Mouse (Mus musculus): ENCODE results near the gene ccdc198.
A peak's percentile ranks its signal among the peaks of the same experiment; 100 is the strongest.
"Not testable (repeated sequence)": the region's sequence is repeated elsewhere in the genome, so short reads cannot be mapped to it uniquely, and the experiment has no call there.

ccdc198 gene

GRCm38 (mm10) chr14:49245126-49245714, at the start of gene ccdc198:
ccdc198 (minus strand) TSS chr14:49245474.
- no peak for DNase-seq (ENCODE audit: extremely low read depth, insufficient read length, low spot score)

GRCm38 (mm10) chr14:49293802-49294449, 48.7 kb upstream of the ccdc198 start:
- DNase-seq (ENCODE audit: extremely low read depth, insufficient read length, low spot score), result no peak

- no peak for DNase-seq (ENCODE audit: extremely low read depth, insufficient read length, low spot score)
These were observed 44.9 kb upstream of the ccdc198 start for GRCm38 (mm10) chr14:49290029-49290745.

- DNase-seq (ENCODE audit: extremely low read depth, insufficient read length, low spot score), result no peak
These were observed 38.7 kb upstream of the ccdc198 start for GRCm38 (mm10) chr14:49283784-49284655.

GRCm38 (mm10) chr14:49278880-49279279, 33.6 kb upstream of the ccdc198 start:
- no peak for DNase-seq (ENCODE audit: extremely low read depth, insufficient read length, low spot score)

- DNase-seq (ENCODE audit: extremely low read depth, insufficient read length, low spot score), result not testable (repeated sequence)
These were observed 33.2 kb upstream of the ccdc198 start for GRCm38 (mm10) chr14:49278479-49278878.

GRCm38 (mm10) chr14:49277642-49278041, 32.4 kb upstream of the ccdc198 start:
- no peak for DNase-seq (ENCODE audit: extremely low read depth, insufficient read length, low spot score)

- no peak for DNase-seq (ENCODE audit: extremely low read depth, insufficient read length, low spot score)
These were observed 30.1 kb upstream of the ccdc198 start for GRCm38 (mm10) chr14:49275376-49275775.

- no peak for DNase-seq (ENCODE audit: extremely low read depth, insufficient read length, low spot score)
These were observed 20.2 kb upstream of the ccdc198 start for GRCm38 (mm10) chr14:49265286-49266002.

- no peak for DNase-seq (ENCODE audit: extremely low read depth, insufficient read length, low spot score)
These were observed 3.8 kb downstream of the ccdc198 start for GRCm38 (mm10) chr14:49241522-49241921.

GRCm38 (mm10) chr14:49238206-49238605, 7.1 kb downstream of the ccdc198 start:
- no peak for DNase-seq (ENCODE audit: extremely low read depth, insufficient read length, low spot score)

- peak; percentile 13 for DNase-seq (ENCODE audit: extremely low read depth, insufficient read length, low spot score)
These were observed 10.3 kb downstream of the ccdc198 start for GRCm38 (mm10) chr14:49234788-49235515.

GRCm38 (mm10) chr14:49231845-49232244, 13.4 kb downstream of the ccdc198 start:
- no peak for DNase-seq (ENCODE audit: extremely low read depth, insufficient read length, low spot score)

GRCm38 (mm10) chr14:49226986-49227385, 18.3 kb downstream of the ccdc198 start:
- DNase-seq (ENCODE audit: extremely low read depth, insufficient read length, low spot score), result no peak

GRCm38 (mm10) chr14:49226471-49226870, 18.8 kb downstream of the ccdc198 start:
- no peak for DNase-seq (ENCODE audit: extremely low read depth, insufficient read length, low spot score)

- DNase-seq (ENCODE audit: extremely low read depth, insufficient read length, low spot score), result no peak
These were observed 23.5 kb downstream of the ccdc198 start for GRCm38 (mm10) chr14:49221771-49222170.

GRCm38 (mm10) chr14:49219466-49220022, 25.7 kb downstream of the ccdc198 start:
- not testable (repeated sequence) for DNase-seq (ENCODE audit: extremely low read depth, insufficient read length, low spot score)

- DNase-seq (ENCODE audit: extremely low read depth, insufficient read length, low spot score), result no peak
These were observed 26.6 kb downstream of the ccdc198 start for GRCm38 (mm10) chr14:49218677-49219076.

GRCm38 (mm10) chr14:49210215-49210614, 35.1 kb downstream of the ccdc198 start:
- DNase-seq (ENCODE audit: extremely low read depth, insufficient read length, low spot score), result not testable (repeated sequence)

Measured in 3134 (cell line).